Mouse (Mus musculus) left cerebral cortex, adult 18-20 months (tissue): ENCODE measurements at regions not wholly inside any gene's neighbourhood (a gene's known extent, or its start where the extent isn't known, plus 50 kb on each side); places are given as distances from the start of the nearest gene placed in this dataset.

Source experiments
- DNase-seq, 2 experiments: peaks; one replicate each; pipeline ENCODE4 v3.0.0; 2021 to 2022; ENCODE audit warnings: low spot score in 2 of 2, mixed read lengths in 1 of 2

GRCm38 (mm10) chr3:51082831-51083575, 141.2 kb upstream of the Noct start:
- no peak for DNase-seq

- no peak for DNase-seq
These were observed 140.7 kb upstream of the Noct start for GRCm38 (mm10) chr3:51083583-51083982.

- DNase-seq, result no peak
These were observed 137.8 kb upstream of the Noct start for GRCm38 (mm10) chr3:51086441-51086849.

GRCm38 (mm10) chr3:51087076-51087475, 137.2 kb upstream of the Noct start:
- DNase-seq, result no peak

GRCm38 (mm10) chr3:51089036-51089669, 135.1 kb upstream of the Noct start:
- DNase-seq, result no peak

DNA sequence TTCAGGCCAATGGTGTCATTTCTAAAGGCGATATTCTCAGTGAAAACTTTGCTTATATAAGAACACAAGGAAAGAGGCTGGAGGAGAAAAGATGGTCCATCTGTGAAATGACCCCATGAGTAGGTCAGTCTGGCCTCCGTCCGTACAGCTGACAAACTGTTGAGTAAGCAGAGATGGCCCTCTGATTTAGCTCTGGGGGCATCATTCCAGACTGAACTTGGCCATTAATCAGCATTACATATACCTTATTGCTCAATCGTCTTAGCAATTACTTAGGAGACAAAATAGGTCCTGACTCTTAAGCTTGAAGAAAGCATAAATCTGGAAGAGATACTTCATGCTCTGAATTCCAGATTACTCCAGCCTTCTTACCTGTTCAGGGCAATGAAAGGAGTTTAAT, 132.8 kb upstream of the Noct start:
- DNase-seq, result no peak

GRCm38 (mm10) chr3:51092079-51093028, 131.9 kb upstream of the Noct start:
- DNase-seq, result no peak

GRCm38 (mm10) chr3:51095847-51096447, 128.3 kb upstream of the Noct start:
- DNase-seq, result peak; percentile 49 to 64

- DNase-seq, result no peak
These were observed 127.7 kb upstream of the Noct start for GRCm38 (mm10) chr3:51096545-51096944.

DNA sequence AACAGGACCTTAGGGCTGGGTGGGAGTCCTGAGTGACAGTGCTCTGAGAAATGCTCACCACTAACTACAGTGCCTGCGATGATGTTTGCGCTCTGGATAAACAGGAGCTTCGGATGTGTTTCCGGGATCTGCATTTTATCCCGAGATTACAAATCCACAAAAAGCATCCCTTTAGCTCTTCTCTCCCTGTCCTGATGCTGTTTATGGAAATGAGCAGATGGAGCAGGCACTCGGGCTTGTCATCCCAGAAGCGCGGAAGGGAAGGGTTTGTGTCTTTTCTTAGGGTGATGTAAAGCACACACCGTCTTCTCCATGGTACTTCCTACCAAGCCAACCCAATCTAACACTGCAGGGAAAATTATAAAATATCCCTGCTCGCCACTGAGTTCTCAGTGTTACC, 126.9 kb upstream of the Noct start:
- DNase-seq, result peak; percentile 48 to 65

- no peak for DNase-seq
These were observed 124.3 kb upstream of the Noct start for GRCm38 (mm10) chr3:51099966-51100365.

DNA sequence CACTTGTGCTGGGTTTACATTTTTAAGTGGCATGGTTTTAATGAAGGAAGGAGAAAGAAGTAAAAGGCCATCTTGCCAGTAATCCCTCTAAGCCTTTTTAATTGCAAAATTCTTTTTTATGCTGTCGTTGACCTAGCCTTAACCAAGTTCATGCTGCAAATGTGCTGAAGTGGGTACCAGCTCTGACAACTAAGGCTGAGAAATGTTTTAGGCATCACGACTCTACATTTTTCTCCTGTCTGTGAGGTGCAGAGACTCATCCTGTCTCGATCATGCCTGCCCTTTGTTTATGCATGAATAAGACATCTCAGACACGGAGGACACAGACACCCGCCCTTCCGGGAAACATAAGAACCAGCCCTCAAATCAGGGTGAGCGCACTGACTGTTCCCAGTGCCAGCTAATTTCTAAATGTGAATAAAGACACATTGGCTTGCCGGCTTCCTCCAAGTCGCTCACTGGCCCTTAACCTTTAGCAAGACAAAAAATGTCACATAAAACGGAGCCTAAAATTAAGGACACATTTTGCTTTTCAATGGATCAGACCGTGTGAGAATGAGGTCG, 115.5 kb upstream of the Noct start:
- DNase-seq, result no peak

DNA sequence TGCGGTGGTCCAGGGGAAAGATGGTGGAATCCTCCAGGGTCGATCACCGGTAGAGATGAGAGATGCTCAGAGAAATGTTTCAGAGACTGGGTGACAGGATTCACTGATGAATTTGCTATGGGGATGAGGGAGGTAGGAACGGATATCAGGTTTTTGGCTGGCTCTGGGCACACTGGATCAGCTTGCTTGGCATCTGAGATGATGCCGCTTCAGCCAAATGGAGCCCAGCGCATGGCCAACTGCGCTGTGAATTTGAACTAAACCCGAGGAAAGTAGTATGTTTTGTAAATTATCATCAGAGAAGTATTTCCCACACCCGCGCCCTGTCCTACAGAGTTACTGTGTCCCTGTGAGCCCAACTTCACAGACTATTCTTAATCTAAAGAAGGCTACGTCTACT, 113.0 kb upstream of the Noct start:
- DNase-seq, result no peak

DNA sequence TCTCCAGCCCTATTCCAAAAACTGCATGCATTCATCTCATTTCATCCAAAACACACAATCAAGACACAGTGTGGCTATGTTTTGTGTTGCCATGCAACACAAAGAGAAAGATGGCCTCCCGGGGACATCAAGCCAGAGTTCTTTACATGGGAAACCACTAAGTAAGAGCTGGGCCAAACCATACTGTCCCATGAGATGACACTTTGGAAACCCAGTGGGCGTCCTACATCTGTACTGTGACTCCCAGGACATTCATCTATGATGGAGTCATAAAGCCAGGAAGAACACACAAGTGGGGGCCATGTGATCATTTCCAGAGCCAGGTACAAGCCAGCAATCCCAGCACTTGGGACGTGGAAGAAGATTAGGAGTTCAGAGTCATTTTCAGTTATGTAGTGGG, 111.9 kb upstream of the Noct start:
- no peak for DNase-seq

GRCm38 (mm10) chr3:51115921-51116320, 108.3 kb upstream of the Noct start:
- no peak for DNase-seq

- DNase-seq, result no peak
These were observed 105.5 kb upstream of the Noct start for GRCm38 (mm10) chr3:51118706-51119105.

DNA sequence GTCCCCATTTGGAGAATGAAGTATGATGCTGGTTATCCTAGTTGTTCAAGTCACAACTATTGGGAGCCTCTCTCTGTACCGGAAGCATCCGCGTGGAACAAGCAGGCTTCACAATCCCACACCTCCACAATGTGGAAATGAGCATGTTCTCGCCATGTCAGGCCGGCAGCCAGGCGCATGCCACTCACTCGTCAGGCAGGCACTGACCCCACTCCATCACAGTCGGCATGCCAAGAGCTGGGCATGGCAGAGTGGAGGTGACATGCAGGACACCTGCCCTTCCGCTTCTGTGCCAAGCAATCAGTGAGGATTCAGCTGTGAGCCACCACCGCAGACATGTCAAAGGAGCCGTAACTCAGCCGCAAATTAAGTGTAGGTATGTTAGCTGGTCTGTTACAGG, 103.7 kb upstream of the Noct start:
- no peak for DNase-seq

DNA sequence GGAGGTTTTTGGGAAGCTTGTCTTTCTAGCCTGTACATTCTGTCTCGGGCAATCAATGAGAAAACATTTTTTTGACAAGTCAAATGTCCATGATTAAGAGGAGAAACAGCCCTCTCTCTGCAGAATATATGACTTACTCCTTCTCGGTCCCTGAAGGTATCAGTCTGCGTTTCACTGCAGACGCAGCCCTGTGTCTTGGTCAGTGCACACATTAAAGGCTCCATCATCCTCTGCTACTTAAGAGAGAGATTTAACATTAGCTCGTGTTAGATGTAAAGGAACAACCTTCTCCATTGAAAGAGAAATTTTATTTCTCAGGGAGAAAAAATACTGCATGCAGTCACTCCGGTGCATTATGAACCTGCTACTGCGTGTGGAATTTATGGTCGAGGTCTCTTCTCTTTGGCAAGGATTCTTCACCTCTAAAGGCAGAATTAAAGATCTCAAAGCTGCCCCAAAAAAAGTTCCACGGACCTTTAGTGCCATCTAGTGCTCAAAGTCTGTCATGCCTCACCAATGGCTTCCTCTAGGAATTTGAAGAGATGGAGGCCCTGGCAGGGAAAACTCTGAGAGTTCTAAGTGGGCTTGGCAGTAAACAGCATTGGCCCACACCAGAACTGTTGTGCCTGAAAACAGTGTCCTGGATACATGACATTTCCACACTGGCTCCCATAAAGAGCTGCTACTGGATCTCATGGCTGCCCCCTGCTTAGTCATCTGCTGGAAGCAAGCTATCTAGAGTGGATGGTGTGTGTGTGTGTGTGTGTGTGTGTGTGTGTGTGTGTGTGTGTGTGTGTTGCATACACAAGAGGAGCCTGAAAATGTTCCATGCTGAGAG, 102.3 kb upstream of the Noct start:
- DNase-seq, result peak; percentile 73 to 82

DNA sequence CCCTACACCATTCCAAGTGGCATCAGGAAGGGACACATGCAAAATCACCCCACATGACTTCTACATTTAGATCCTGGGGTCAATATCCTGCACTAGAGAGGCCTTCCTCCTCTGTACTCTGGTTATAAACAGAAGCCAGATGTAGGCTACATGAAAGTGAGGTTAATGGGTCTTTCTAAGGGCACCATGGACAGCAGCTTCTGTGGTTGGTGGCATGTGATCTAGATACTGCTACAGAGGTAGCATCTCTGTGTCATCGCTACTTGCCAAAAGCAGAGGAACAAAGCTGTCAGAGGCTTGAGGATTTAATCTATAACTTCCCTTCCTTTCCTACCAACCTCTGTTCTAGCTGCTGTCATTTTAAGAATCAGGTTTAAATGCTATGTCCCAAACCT, 101.7 kb upstream of the Noct start:
- no peak for DNase-seq

DNA sequence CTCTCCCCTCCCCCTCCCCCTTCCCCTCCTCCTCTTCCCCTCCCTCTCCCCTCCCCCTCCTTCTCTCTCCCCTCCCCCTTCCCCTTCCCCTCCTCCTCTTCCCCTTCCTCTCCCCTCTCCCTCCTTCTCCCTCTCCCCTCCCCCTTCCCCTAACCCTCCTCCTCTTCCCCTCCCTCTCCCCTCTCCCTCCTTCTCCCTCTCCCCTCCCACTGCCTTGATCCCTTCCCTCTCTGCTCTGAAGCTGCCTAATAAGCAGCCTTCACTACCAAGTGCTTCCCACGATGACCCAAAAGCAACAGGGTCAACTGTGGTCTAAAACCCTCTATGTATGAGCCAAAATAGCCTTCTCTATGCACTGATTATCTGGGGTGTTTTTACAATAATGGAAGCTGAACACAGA, 96.4 kb upstream of the Noct start:
- no peak for DNase-seq
